Mouse (Mus musculus) ES-Bruce4 (cell line): ENCODE results near the gene Shroom3.

Experiments used
- CTCF ChIP-seq: IDR thresholded peaks from one replicate; pipeline ENCODE4 v1.8.1; 2011; ENCODE audit warnings: low read depth, low read length
- POLR2A ChIP-seq: IDR thresholded peaks from one replicate; pipeline ENCODE4 v1.8.1; 2011; ENCODE audit warnings: low read length; ENCODE audit not compliant: insufficient read depth

- TF ChIP-seq CTCF, result no peak
- TF ChIP-seq POLR2A, result no peak
Observed at GRCm38 (mm10) chr5:92718856-92719255, 35.6 kb downstream of the Shroom3 start.
